Mouse (Mus musculus): ENCODE data around the gene Ptk7.

Ptk7 gene

DNA sequence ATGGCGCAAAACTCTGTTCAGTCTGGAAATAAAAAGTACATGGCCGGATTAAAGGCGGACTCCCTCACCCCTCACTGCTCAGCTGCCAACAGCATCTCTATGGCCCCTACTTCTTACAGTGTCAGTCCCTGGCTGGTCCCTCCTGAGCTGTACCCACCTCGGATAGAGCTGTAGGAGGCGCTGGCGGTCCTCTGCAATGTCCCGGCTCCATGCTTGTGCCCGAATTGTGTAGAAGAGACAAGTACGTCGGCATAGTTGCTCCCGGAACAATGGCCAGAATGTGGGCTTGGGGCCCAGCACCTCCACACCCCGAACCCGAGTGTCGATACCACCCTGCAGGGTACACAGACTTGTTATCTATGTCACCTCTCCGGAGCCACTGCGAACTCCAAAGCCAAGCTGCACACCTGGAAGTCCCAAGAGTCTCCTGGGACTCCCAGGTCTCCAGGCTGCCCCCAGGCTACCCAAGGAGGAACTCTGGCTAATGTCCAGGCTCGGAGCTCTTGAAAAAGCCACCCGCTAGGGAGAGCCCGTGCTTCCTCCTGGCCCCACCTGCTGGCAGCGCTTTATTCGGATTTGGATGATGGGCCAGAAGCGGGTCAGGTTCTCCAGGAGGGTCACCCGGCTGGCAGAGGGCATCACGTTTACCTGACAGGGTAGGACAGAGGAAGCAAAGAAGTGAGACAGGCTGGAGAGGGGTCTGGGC lies 107.2 kb downstream of the Ptk7 start:
- no peak for DNase-seq (ENCODE audit: low spot score in 2 of 2)

DNA sequence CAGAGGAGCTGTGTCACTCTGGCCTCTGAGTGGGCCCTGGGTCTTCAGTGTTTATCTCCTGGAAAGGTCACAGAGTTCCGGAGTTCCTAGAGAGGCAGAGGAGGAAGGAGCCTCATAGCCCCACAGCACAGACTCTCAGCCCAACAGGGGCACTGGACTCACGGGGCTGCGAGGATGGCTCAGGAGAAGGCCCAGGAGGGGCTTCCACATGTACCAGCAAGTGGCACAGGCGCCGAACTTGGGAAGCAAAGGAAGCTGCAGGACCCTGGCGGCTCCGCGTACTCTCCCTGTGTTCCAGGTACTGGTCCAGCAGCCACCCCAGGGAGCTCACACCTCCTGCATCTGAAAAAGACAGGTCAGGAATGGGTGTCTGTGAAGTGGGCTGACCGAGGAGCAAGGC lies 108.1 kb downstream of the Ptk7 start:
- DNase-seq (ENCODE audit: low spot score in 2 of 2) = no peak

DNA sequence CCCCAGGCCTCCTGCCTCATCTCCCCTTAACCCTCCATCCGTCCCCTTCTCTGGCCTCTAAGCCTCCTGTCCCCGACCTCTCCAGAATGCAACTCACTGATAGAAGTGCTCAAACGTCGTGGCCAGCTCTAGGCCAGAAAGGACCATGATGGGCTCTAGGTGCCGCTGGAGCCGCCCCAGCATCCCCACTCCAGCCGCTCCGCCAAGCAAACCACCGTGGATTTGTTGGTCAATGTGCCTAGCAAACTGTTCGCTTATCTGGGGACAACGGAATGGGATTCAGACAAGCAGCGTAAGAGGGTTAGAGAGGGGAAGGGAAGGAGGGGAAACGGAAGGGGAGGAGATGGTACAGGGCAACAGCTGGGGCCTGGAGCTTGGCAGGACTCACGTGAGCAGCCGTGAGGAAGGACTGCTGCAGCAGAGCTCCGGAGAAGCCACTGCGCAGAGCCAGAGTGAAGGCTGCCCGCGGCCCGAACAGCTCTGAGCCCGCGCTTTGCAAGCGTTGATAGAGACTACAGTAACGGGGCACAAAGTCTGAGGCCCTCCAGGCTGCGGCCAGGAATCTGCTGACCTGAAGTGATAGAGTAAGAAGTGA lies 108.8 kb downstream of the Ptk7 start:
- no peak for DNase-seq (ENCODE audit: low spot score in 2 of 2)

DNA sequence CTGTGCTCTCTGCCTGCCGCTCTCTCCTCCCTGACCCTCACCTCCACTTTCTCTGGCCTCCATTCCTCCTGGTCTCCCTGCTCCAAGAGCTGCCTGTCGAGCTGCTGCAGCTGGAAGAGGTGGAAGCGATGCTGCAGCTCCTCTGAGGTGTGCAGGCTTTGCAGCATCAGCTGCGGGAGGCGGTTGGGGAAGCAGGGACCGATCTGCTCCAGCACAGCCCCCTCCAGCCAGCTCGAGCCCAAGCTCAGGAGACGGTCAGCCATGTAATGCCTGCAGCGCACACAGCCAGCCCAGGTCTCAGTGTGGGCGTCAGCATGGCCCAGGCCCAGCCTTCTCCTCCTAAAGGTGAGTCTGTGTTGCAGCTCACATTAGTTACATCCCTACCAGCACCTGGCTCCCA lies 109.3 kb downstream of the Ptk7 start:
- DNase-seq (ENCODE audit: low spot score in 2 of 2) = no peak
